Mouse (Mus musculus): ENCODE results near the gene Helb. TPM values are rescaled to one million over a fixed set of nuclear protein-coding genes. Genes with fewer than 3 reads are reported as not detected.

Helb gene
- total RNA-seq, 2 experiments from 2014 or later: 3.8 to 4.6 TPM

- no peak overlapping the region for H3K4me3 ChIP-seq
- TF ChIP-seq CTCF (conservative IDR thresholded peaks at IDR 0.05): no peak
- DNase-seq (ENCODE audit: low spot score in 2 of 2): no peak
- H3K27ac ChIP-seq: no peak overlapping the region
Measured at GRCm38 (mm10) chr10:120061238-120062130, 51.3 kb downstream of the Helb start.

- no peak for TF ChIP-seq CTCF (conservative IDR thresholded peaks at IDR 0.05)
- H3K4me3 ChIP-seq: no peak overlapping the region
- H3K27ac ChIP-seq: no peak overlapping the region
- no peak for DNase-seq (ENCODE audit: low spot score in 2 of 2)
Measured at GRCm38 (mm10) chr10:120060579-120061237, 52.1 kb downstream of the Helb start.

- DNase-seq (ENCODE audit: low spot score in 2 of 2): no peak
- no peak overlapping the region for H3K4me3 ChIP-seq
- TF ChIP-seq CTCF (conservative IDR thresholded peaks at IDR 0.05): no peak
- H3K27ac ChIP-seq: no peak overlapping the region
Measured at GRCm38 (mm10) chr10:120044714-120045234, 68.0 kb downstream of the Helb start.

- Histone ChIP-seq H3K27ac (no peak overlapping the region), H3K4me3 (no peak overlapping the region)
- no peak for DNase-seq (ENCODE audit: low spot score in 2 of 2)
- no peak for TF ChIP-seq CTCF (conservative IDR thresholded peaks at IDR 0.05)
Measured at GRCm38 (mm10) chr10:120044237-120044636, 68.5 kb downstream of the Helb start.

- DNase-seq (ENCODE audit: low spot score in 2 of 2): peak; percentile 62 to 84
- no peak overlapping the region for H3K27ac ChIP-seq
- no peak overlapping the region for H3K4me3 ChIP-seq
- TF ChIP-seq CTCF (conservative IDR thresholded peaks at IDR 0.05): no peak
Measured at GRCm38 (mm10) chr10:120038194-120038593, 74.6 kb downstream of the Helb start.

- no peak overlapping the region for H3K27ac ChIP-seq
- no peak overlapping the region for H3K4me3 ChIP-seq
- no peak for TF ChIP-seq CTCF (conservative IDR thresholded peaks at IDR 0.05)
- no peak for DNase-seq (ENCODE audit: low spot score in 2 of 2)
Measured at GRCm38 (mm10) chr10:120035824-120036223, 77.0 kb downstream of the Helb start.

- Histone ChIP-seq H3K27ac (no peak overlapping the region), H3K4me3 (no peak overlapping the region)
- no peak for DNase-seq (ENCODE audit: low spot score in 2 of 2)
- no peak for TF ChIP-seq CTCF (conservative IDR thresholded peaks at IDR 0.05)
Measured at GRCm38 (mm10) chr10:120035211-120035733, 77.5 kb downstream of the Helb start.

- no peak overlapping the region for H3K27ac ChIP-seq
- no peak for TF ChIP-seq CTCF (conservative IDR thresholded peaks at IDR 0.05)
- DNase-seq (ENCODE audit: low spot score in 2 of 2): no peak
Measured at GRCm38 (mm10) chr10:120033866-120034265, 78.9 kb downstream of the Helb start.

More at GRCm38 (mm10) chr10:120033866-120034265, 78.9 kb downstream of the Helb start:
- H3K4me3 ChIP-seq: no peak overlapping the region

Other genes with a start within 250 kb of the Helb start
- gene Tmbim4, start 88.6 kb upstream of the Helb start, total RNA-seq (2021): 10 to 100 TPM; 55.6 to 59.0 TPM
- under 1 TPM; 0.49 to 0.61 TPM for gene Irak3, start 89.1 kb upstream of the Helb start, total RNA-seq (2021)
- 10 to 100 TPM; 15.0 to 16.1 TPM for gene Llph, start 114.1 kb upstream of the Helb start, total RNA-seq (2021)